Mouse (Mus musculus) small intestine, adult 2 months (tissue): Measurements from ENCODE around the gene Map3k11. TPM values are rescaled to one million over a fixed set of nuclear protein-coding genes. Genes with fewer than 3 reads are reported as not detected.

ENCODE experiments used
- H3K27ac ChIP-seq: fragments of 200-500 bp; 2 replicates; pipeline ENCODE4 v1.5.1; 2012; ENCODE audit warnings: low read depth, low read length, control low read depth, inconsistent platforms; ENCODE audit not compliant: insufficient read depth
- H3K27me3 ChIP-seq: fragments of 200-500 bp; 2 replicates; pipeline ENCODE4 v1.6.1; 2012; ENCODE audit warnings: mild to moderate bottlenecking, moderate library complexity, low read length, inconsistent platforms; ENCODE audit not compliant: control insufficient read depth, insufficient read depth
- H3K36me3 ChIP-seq: fragments of 200-500 bp; 2 replicates; pipeline ENCODE4 v1.6.1; 2012; ENCODE audit warnings: mild to moderate bottlenecking, low read length, control low read depth, inconsistent platforms; ENCODE audit not compliant: control insufficient read depth, insufficient read depth
- H3K4me1 ChIP-seq: fragments of 200-500 bp; 2 replicates; pipeline ENCODE4 v1.6.1; 2012; ENCODE audit warnings: low read length, inconsistent platforms, mixed read lengths; ENCODE audit not compliant: control insufficient read depth, insufficient read depth, insufficient read length
- H3K4me3 ChIP-seq: fragments of 200-500 bp; 2 replicates; pipeline ENCODE4 v1.5.1; 2012; ENCODE audit warnings: low read depth, mild to moderate bottlenecking, control low read depth, inconsistent platforms, low read length, moderate library complexity
- CTCF ChIP-seq: fragments of 200-500 bp; IDR thresholded peaks from 2 replicates; pipeline ENCODE4 v1.5.1; 2012; ENCODE audit warnings: low read depth, mild to moderate bottlenecking, control low read depth, inconsistent platforms, low read length, moderate library complexity, mixed read lengths; ENCODE audit not compliant: insufficient replicate concordance, insufficient read length; ENCODE audit errors: extremely low read depth
- POLR2A ChIP-seq: fragments of 200-500 bp; IDR thresholded peaks from 2 replicates; pipeline ENCODE4 v1.6.1; 2012; ENCODE audit warnings: low read depth, mild to moderate bottlenecking, control low read depth, inconsistent platforms, low read length, moderate library complexity
- WGBS: fragments of 180-500 bp; shearing (Covaris S2); methylation state at CpG from one replicate; pipeline ENCODE4 v1.1.7; 2018; 5-methylcytosine and 5-hydroxymethylcytosine counted together
- polyA plus RNA-seq: library from polyadenylated mRNA; depleted of rRNA; stranded (reverse); fragments of >200 nt; gene quantifications from 2 replicates; pipeline ENCODE4 v1.2.3, GENCODE M21; 2012

Map3k11 gene
- polyA plus RNA-seq, 1 experiment, result 169 TPM

DNA sequence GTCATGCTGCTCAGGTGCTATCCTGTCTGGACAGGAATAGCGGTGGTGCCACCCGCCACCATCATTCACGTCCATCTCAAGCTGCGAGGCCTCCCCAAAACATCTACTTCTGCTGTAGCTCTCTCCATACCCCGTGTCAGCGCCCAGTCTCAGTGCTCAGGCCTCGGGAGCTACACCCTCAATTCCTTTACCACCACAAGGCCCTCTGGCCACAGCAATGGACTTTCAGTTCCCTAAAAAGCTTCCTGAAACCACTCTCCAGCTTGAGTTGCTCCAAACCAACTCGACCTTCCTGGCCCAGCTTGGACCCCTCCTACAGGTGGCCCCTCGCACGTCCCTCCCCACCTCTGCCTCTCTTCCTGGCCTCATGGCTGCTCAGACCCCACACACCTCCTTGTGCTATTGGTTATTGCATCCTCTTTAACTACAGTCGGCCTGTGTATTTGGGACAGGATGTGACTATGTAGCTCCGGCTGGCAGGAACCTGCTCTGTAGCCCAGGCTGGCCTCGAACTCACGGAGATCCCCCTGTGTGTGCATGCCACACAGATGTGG, 23.4 kb downstream of the Map3k11 start:
- Histone ChIP-seq H3K4me3 (no peak overlapping the region), H3K27me3 (no peaks in the 10 kb centered on the region), H3K27ac (no peak overlapping the region; the same call in 1 of the 2 replicates), H3K36me3 (peaks cover 48% of the 10 kb centered on the region), H3K4me1 (peaks cover 23% of the 10 kb centered on the region)
- WGBS, result 88% methylated on average over 14 of the region's 14 CpGs
- no peak for TF ChIP-seq POLR2A

- no peak overlapping the region for H3K4me3 ChIP-seq
- no peaks in the 10 kb centered on the region for H3K27me3 ChIP-seq
- peaks cover 23% of the 10 kb centered on the region for H3K4me1 ChIP-seq
- H3K36me3 ChIP-seq, result peaks cover 40% of the 10 kb centered on the region
- WGBS, result 68% methylated on average over 5 of the region's 5 CpGs
- TF ChIP-seq CTCF (no peak), POLR2A (no peak)
- H3K27ac ChIP-seq, result peak overlapping the region; percentile 10; the same call in 1 of the 2 replicates
Observed at GRCm38 (mm10) chr19:5713255-5713654, 24.7 kb downstream of the Map3k11 start.

DNA sequence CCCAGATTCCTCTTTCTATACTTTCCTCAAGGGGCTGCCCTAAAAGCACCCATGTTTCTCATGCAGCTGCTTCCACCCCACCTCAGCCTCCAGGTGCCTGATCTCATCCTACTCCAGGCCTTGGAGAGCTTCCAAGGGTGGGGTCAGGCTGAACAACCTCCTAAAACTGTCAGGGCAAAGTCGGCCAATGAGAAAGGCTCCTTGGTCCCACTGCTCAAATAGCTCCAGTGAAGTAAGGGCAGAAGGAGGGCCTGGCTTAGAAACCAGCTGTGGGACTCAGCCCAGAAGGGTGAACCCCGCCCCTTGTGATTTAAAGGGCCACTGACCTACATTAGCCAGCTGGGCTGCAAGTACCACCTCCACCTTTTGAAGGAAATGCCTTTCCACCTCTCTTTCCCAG, 25.2 kb downstream of the Map3k11 start:
- no peaks in the 10 kb centered on the region for H3K27me3 ChIP-seq
- H3K4me3 ChIP-seq, result no peak overlapping the region
- H3K4me1 ChIP-seq, result peaks cover 23% of the 10 kb centered on the region
- TF ChIP-seq POLR2A, result no peak
- no peak for TF ChIP-seq CTCF
- peaks cover 40% of the 10 kb centered on the region for H3K36me3 ChIP-seq
- 8% methylated on average over 2 of the region's 2 CpGs for WGBS
- H3K27ac ChIP-seq, result peak overlapping the region; percentile 10; the same call in 1 of the 2 replicates

DNA sequence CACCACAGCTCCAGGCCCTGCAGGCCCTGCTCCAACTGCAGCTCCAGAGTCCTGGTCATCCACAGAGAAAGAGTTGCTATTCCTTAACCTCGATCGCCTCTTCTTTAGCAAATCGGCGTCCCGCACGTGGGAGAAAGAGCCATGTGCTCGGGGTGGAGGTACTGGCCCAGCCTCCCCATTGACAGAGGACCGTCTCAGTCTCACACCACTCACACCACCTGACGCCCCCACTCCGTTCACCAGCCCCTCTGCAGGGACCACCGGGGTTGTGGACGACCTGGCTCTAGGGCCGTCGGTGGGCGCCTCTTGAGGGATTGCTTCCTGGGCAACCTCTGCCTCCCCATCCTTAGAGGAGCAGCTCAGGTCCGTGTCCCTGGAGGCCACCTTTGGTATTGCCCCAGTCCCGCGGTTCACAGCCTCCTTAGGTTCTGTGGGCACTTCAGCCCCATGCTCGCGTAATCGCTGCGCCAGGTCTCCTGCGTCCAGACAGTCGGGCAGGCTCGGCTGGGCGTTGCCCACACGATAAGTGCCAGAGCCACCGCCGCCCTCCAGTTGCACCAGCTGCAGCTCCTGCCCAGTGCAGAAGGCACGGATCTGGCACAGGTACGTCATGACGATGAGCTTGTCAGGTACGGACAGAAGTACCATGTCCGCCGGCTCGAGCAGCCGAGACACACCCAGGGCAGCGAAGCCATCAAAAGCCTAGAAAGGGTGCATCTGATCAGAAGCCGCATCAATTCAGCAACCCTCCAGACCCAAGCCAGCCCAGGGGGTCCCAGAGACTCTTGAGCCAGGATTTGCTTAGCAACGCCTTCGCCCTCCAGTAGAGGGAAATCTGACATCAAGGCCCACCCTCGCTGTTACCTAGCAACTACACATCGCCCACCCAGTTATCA, 27.5 kb downstream of the Map3k11 start:
- no peak overlapping the region for H3K4me3 ChIP-seq
- no peaks in the 10 kb centered on the region for H3K27me3 ChIP-seq
- H3K4me1 ChIP-seq, result peaks cover 23% of the 10 kb centered on the region
- WGBS, result 42% methylated on average over 43 of the region's 43 CpGs
- TF ChIP-seq CTCF, result peak; percentile 23; the same call in 1 of the 2 replicates
- TF ChIP-seq POLR2A, result no peak
- no peak overlapping the region for H3K27ac ChIP-seq
- peaks cover 45% of the 10 kb centered on the region for H3K36me3 ChIP-seq

- Histone ChIP-seq H3K27me3 (no peaks in the 10 kb centered on the region), H3K4me3 (no peak overlapping the region), H3K27ac (no peak overlapping the region), H3K4me1 (peaks cover 22% of the 10 kb centered on the region), H3K36me3 (peaks cover 53% of the 10 kb centered on the region)
- TF ChIP-seq POLR2A, result no peak
- TF ChIP-seq CTCF, result no peak
- 66% methylated on average over 10 of the region's 10 CpGs for WGBS
Observed at GRCm38 (mm10) chr19:5716955-5717354, 28.4 kb downstream of the Map3k11 start.

DNA sequence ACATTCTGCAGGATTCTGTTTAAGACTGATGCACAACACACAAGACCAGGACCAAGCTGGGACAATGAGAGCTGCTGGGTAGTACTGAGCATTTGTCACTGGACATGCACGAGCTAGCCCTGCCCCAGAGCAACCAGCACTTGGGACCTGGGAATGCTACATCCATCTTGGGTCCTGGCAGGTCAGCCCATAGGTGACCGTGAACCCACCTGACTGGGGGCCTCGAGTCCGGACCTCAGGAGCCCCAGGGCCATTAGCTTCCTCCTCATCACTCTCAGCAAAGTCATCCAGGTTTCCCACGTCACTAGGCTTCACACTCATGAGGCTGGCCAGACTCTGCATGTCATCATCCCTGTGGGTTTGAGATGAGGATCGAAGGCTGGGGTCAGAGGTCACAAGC, 32.7 kb downstream of the Map3k11 start:
- H3K27me3 ChIP-seq, result no peaks in the 10 kb centered on the region
- no peak overlapping the region for H3K4me3 ChIP-seq
- peaks cover 43% of the 10 kb centered on the region for H3K36me3 ChIP-seq
- H3K4me1 ChIP-seq, result peaks cover 24% of the 10 kb centered on the region
- 90% methylated on average over 6 of the region's 6 CpGs for WGBS
- TF ChIP-seq POLR2A (no peak), CTCF (no peak)
- no peak overlapping the region for H3K27ac ChIP-seq

DNA sequence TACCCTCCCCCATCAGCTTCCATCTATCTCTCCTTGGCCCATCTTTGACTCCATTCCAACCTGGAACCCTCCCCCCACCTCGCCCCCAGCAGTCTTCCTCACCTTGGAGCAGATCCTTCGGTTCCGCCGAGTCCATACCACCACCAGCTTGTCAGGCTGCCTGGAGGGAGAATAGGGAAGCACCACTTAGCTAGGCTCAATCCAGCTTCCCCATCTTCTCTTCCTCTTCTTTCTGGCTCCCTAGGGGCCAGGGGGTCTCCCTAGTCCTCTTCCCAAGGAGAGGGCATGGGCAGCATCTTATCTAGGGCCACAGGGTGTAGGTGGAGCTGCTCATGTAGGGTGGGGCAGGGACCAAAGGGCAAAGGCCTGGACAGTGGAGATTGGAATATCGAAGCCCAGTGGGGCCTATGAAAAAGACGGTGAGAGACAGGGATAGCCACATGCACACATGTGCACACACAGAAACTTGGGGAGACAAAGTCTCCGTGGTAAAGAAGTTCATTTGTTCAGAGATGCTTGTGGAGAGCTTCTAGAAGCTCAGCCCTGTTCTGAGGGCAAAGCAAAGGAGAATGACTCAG, 34.4 kb downstream of the Map3k11 start:
- 63% methylated on average over 7 of the region's 7 CpGs for WGBS
- Histone ChIP-seq H3K36me3 (peaks cover 40% of the 10 kb centered on the region), H3K27me3 (no peaks in the 10 kb centered on the region), H3K4me3 (0 out of 2 replicates have a peak overlapping the region, but pooled peaks have one; percentile 0), H3K4me1 (peaks cover 28% of the 10 kb centered on the region), H3K27ac (peak overlapping the region; percentile 52)
- TF ChIP-seq CTCF (no peak), POLR2A (no peak)
